Mouse (Mus musculus) bone marrow, adult 2 months (tissue): ENCODE results near the gene Fgl2. TPM values are rescaled to one million over a fixed set of nuclear protein-coding genes. Genes with fewer than 3 reads are reported as not detected.
A peak's percentile ranks its signal among the peaks of the same experiment; 100 is the strongest.

Experiments
- H3K27ac ChIP-seq: fragments of 200-500 bp; 2 replicates; pipeline ENCODE4 v1.5.1; 2012; ENCODE audit warnings: low read depth, mild to moderate bottlenecking, control low read depth, inconsistent platforms, low read length; ENCODE audit not compliant: control insufficient read depth, poor library complexity, insufficient read depth
- H3K4me1 ChIP-seq: fragments of 200-500 bp; 2 replicates; pipeline ENCODE4 v1.6.1; 2011; ENCODE audit warnings: low read length; ENCODE audit not compliant: control insufficient read depth, insufficient read depth
- H3K4me3 ChIP-seq: fragments of 200-500 bp; replicated peaks from 2 replicates; pipeline ENCODE3; 2011; ENCODE audit warnings: mild to moderate bottlenecking, low read depth, low read length, control low read depth; ENCODE audit not compliant: control insufficient read depth
- CTCF ChIP-seq: fragments of 200-500 bp; IDR thresholded peaks from 2 replicates; pipeline ENCODE4 v1.5.1; 2011; ENCODE audit warnings: low read length, control low read depth; ENCODE audit not compliant: control insufficient read depth, insufficient read depth
- POLR2A ChIP-seq: fragments of 200-500 bp; IDR thresholded peaks from 2 replicates; pipeline ENCODE4 v1.6.1; 2011; ENCODE audit warnings: low read depth, mild to moderate bottlenecking, control low read depth, low read length, borderline replicate concordance; ENCODE audit not compliant: control insufficient read depth
- WGBS: fragments of 180-500 bp; shearing (Covaris S2); methylation state at CpG from one replicate; pipeline ENCODE4 v1.1.7; 2018; 5-methylcytosine and 5-hydroxymethylcytosine counted together
- polyA plus RNA-seq: library from polyadenylated mRNA; stranded (reverse); fragments of >200 nt; gene quantifications from 2 replicates; pipeline ENCODE4 v1.2.4, GENCODE M21; 2011; ENCODE audit warnings: low replicate concordance; ENCODE audit not compliant: missing spikeins, insufficient read depth, insufficient read length

Fgl2 gene
- polyA plus RNA-seq, 1 experiment, result 5.3 TPM

DNA sequence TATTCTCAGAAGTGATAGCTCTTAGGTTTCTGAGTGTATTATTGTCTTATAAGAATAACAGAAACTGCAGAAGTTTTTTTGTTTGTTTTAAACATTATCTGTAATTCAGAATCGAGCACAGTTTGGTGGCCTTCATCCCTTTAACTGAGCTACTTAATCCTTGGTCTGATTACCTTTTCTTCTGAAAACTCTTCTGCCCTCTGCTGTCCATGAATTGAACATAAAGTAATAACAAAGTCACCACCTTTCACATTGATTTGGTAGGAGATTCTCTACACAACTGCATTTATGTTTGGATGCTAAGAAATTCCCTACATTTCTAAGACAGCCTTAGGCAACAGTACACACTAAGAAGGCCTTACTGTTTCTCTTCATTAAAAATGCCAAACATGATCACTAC, 48.2 kb downstream of the Fgl2 start:
- 4% methylated on average over 1 of the region's 1 CpGs for WGBS
- TF ChIP-seq CTCF (no peak), POLR2A (no peak)
- Histone ChIP-seq H3K27ac (no peak overlapping the region), H3K4me3 (no peak overlapping the region), H3K4me1 (no peaks in the 10 kb centered on the region)

DNA sequence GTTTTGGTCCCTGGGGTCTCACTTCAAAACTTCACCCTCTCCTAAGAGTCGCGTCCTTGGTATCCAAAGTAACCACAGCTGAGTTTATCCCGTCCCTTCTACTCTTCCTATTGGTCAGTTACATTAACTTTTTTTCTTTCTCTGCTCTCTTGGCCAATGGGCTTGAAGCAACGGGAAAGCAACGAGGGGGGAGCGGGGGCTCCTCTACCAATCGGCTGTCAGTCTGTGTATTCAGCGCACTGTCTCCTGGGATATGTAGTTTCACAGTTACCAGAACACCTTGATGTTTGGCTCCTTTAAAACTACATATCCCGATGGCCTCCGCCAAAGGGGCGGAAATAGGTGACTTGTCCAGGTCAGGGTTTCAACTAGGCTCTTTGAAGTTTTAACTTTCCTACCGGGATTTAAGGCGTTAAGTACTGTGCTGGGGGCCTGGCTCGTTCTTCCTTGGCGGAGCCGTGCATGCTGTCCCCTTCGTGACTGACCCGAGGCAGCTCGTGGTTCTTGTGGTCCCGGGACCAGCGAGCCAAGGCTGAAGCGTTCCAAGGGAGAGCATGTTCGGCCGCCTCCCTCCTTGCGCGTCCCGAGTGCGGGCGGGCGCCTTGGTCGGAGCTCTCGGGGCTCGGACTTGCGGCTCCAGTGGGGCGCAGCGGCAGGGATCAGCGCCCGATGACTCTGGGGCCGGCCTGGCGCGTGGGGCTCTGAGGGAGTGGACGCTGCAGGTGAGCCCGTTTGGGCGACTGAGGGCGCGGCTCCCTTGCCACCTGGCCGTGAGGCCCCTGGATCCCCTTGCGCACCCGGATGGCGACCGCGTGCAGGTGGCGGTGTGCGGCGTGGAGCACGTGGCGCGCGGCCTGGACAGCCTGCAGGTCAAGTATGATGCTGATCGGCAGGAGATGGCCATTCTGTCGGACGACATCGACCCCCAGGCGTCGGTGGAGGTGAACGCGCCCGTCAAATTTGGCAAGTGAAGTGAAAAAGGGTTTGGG, 52.5 kb downstream of the Fgl2 start, which contains the start of the genes Ccdc146 and Fam185a:
Ccdc146 (minus strand) TSS at position 64 of the 989 bp plus-strand sequence.
Fam185a (plus strand) TSS at position 345 of the 989 bp plus-strand sequence.
- Histone ChIP-seq H3K4me1 (no peaks in the 10 kb centered on the region; the same call in 1 of the 2 replicates), H3K4me3 (peak within 1 kb of the TSS; percentile 99), H3K27ac (peak within 1 kb of the TSS; percentile 17)
- TF ChIP-seq CTCF, result no peak
- no peak for TF ChIP-seq POLR2A
- WGBS, result under 1% methylated on average over 68 of the region's 68 CpGs

DNA sequence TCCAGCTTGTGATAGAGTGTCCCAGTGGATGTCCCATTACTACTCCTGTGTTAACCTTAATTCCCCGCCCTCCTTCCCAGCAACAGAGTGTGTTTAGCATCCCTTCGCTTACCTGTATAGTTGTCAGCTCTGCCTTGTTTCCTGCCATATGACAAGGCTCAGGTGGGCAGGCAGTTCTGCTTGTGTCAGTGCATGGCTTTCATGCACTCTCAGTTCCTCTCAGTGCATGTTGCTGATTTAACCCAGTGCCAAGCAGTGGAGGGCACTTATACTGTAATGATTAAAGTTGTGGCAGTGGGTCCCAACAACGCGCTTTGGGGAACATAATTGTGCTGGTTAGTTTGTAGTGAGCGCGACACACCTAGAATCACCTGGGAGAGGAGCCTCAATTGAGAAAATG, 54.2 kb downstream of the Fgl2 start:
- Histone ChIP-seq H3K4me1 (no peaks in the 10 kb centered on the region; the same call in 1 of the 2 replicates), H3K27ac (no peak overlapping the region), H3K4me3 (no peak overlapping the region)
- 93% methylated on average over 6 of the region's 6 CpGs for WGBS
- TF ChIP-seq POLR2A, result no peak
- no peak for TF ChIP-seq CTCF

Other genes starting within 250 kb of the Fgl2 start
- 9.4 and 16.2 TPM in 2 replicates for gene Gsap, start 186.4 kb upstream of the Fgl2 start, polyA plus RNA-seq
- gene Ccdc146, start 52.0 kb downstream of the Fgl2 start, polyA plus RNA-seq, result not detected in 2 replicates
- gene Fam185a, start 52.3 kb downstream of the Fgl2 start, polyA plus RNA-seq, result 1.2 and 4.6 TPM in 2 replicates
- gene Lrrc17, start 170.9 kb downstream of the Fgl2 start, polyA plus RNA-seq, result 2.7 TPM in 1 of 2 replicates, not detected in the other